Mouse (Mus musculus) bone marrow, adult 2 months (tissue): Measurements from ENCODE around the gene Cerkl.

ENCODE experiments used
- CTCF ChIP-seq: fragments of 200-500 bp; IDR thresholded peaks from 2 replicates; pipeline ENCODE4 v1.5.1; 2011; ENCODE audit warnings: low read length, control low read depth; ENCODE audit not compliant: control insufficient read depth, insufficient read depth
- POLR2A ChIP-seq: fragments of 200-500 bp; IDR thresholded peaks from 2 replicates; pipeline ENCODE4 v1.6.1; 2011; ENCODE audit warnings: low read depth, mild to moderate bottlenecking, control low read depth, low read length, borderline replicate concordance; ENCODE audit not compliant: control insufficient read depth

DNA sequence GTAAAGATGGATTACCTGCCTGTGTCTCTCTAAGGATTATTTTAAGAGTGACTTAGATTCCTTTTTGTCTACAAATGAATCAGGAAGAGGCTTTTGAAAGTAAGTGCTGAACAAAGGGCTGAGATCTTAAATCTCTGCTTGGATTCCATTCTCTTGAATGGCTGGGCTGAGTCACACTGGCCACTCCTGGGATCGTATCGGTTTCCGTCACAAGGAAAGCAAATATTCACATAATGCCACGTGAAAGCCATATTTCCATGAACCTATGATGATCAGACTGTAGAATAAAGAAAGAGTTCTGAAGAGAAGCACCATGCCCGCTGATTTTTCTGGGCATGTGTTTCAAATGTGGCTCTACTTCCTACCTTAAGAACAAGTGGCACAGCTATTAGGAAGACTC, 57.8 kb downstream of the Cerkl start:
- TF ChIP-seq CTCF, result no peak
- TF ChIP-seq POLR2A, result no peak
